Mouse (Mus musculus) liver, embryonic 14.5 days (tissue): ENCODE measurements around the gene 1700016C15Rik.

Source experiments
- CTCF ChIP-seq: IDR thresholded peaks from 2 replicates; pipeline ENCODE4 v1.5.1; 2016; ENCODE audit warnings: antibody characterized with exemption, low read depth, control low read depth
- EP300 ChIP-seq: IDR thresholded peaks from 2 replicates; pipeline ENCODE4 v1.6.1; 2016; ENCODE audit warnings: antibody characterized with exemption, low read depth

- TF ChIP-seq EP300 (no peak), CTCF (no peak)
Observed at GRCm38 (mm10) chr1:177681239-177681638, 48.4 kb upstream of the 1700016C15Rik start.
